Mouse (Mus musculus): ENCODE measurements around the gene Hand2. TPM values are rescaled to one million over a fixed set of nuclear protein-coding genes. Genes with fewer than 3 reads are reported as not detected.

Gene Hand2
- total RNA-seq (2021): not detected
- long read RNA-seq: 0 reads

- peak in 1 of 2 experiments; percentile 17 for DNase-seq (ENCODE audit: low spot score in 2 of 2)
Observed at GRCm38 (mm10) chr8:57320851-57321743, at the start of gene Hand2. Gene Hand2 (plus strand): TSS chr8:57320983.

- DNase-seq (ENCODE audit: low spot score in 2 of 2): no peak
Observed at GRCm38 (mm10) chr8:57273055-57273454, 47.7 kb upstream of the Hand2 start.

- no peak for DNase-seq (ENCODE audit: low spot score in 2 of 2)
Observed at GRCm38 (mm10) chr8:57293441-57293840, 27.3 kb upstream of the Hand2 start.

GRCm38 (mm10) chr8:57303513-57303912 is 17.3 kb upstream of the Hand2 start:
- DNase-seq (ENCODE audit: low spot score in 2 of 2): no peak

GRCm38 (mm10) chr8:57304944-57305343 is 15.8 kb upstream of the Hand2 start:
- no peak for DNase-seq (ENCODE audit: low spot score in 2 of 2)

- no peak for DNase-seq (ENCODE audit: low spot score in 2 of 2)
Observed at GRCm38 (mm10) chr8:57306441-57306840, 14.3 kb upstream of the Hand2 start.

- no peak for DNase-seq (ENCODE audit: low spot score in 2 of 2)
Observed at GRCm38 (mm10) chr8:57309844-57310485, 10.8 kb upstream of the Hand2 start.

GRCm38 (mm10) chr8:57312031-57312981 is 8.5 kb upstream of the Hand2 start:
- DNase-seq (ENCODE audit: low spot score in 2 of 2): no peak

GRCm38 (mm10) chr8:57313583-57313982 is 7.2 kb upstream of the Hand2 start:
- no peak for DNase-seq (ENCODE audit: low spot score in 2 of 2)

GRCm38 (mm10) chr8:57314216-57314615 is 6.6 kb upstream of the Hand2 start:
- DNase-seq (ENCODE audit: low spot score in 2 of 2): no peak

- DNase-seq (ENCODE audit: low spot score in 2 of 2): no peak
Observed at GRCm38 (mm10) chr8:57315471-57315870, 5.3 kb upstream of the Hand2 start.

GRCm38 (mm10) chr8:57317107-57317506 is 3.7 kb upstream of the Hand2 start:
- no peak for DNase-seq (ENCODE audit: low spot score in 2 of 2)

GRCm38 (mm10) chr8:57317890-57318480 is 2.8 kb upstream of the Hand2 start:
- peak in 1 of 2 experiments; percentile 7 for DNase-seq (ENCODE audit: low spot score in 2 of 2)

- DNase-seq (ENCODE audit: low spot score in 2 of 2): peak in 1 of 2 experiments; percentile 15
Observed at GRCm38 (mm10) chr8:57319092-57319980, 1.4 kb upstream of the Hand2 start.

GRCm38 (mm10) chr8:57319981-57320585 is 700 bp upstream of the Hand2 start:
- DNase-seq (ENCODE audit: low spot score in 2 of 2): peak in 1 of 2 experiments; percentile 13

GRCm38 (mm10) chr8:57321898-57322895 is 1.4 kb downstream of the Hand2 start:
- peak in 1 of 2 experiments; percentile 9 for DNase-seq (ENCODE audit: low spot score in 2 of 2)

GRCm38 (mm10) chr8:57322961-57323941 is 2.5 kb downstream of the Hand2 start:
- DNase-seq (ENCODE audit: low spot score in 2 of 2): peak in 1 of 2 experiments; percentile 12

Measured in layer of hippocampus, postnatal 10 days (tissue).